Mouse (Mus musculus): ENCODE data around the gene Ipo11.

Gene Ipo11

GRCm38 (mm10) chr13:106904637-106905036, 32.1 kb downstream of the Ipo11 start:
- DNase-seq (ENCODE audit: low read depth), result no peak

- DNase-seq (ENCODE audit: low read depth), result no peak
Measured at GRCm38 (mm10) chr13:106894284-106894683, 42.5 kb downstream of the Ipo11 start.

- no peak for DNase-seq (ENCODE audit: low read depth)
Measured at GRCm38 (mm10) chr13:106893701-106894100, 43.1 kb downstream of the Ipo11 start.

GRCm38 (mm10) chr13:106893196-106893595, 43.6 kb downstream of the Ipo11 start:
- DNase-seq (ENCODE audit: low read depth), result peak; percentile 81

GRCm38 (mm10) chr13:106887364-106887763, 49.4 kb downstream of the Ipo11 start:
- no peak for DNase-seq (ENCODE audit: low read depth)

- DNase-seq (ENCODE audit: low read depth), result no peak
Measured at GRCm38 (mm10) chr13:106884249-106884648, 52.5 kb downstream of the Ipo11 start.

- DNase-seq (ENCODE audit: low read depth), result no peak
Measured at GRCm38 (mm10) chr13:106876278-106876677, 60.5 kb downstream of the Ipo11 start.

- peak; percentile 51 for DNase-seq (ENCODE audit: low read depth)
Measured at GRCm38 (mm10) chr13:106865547-106865946, 71.2 kb downstream of the Ipo11 start.

- no peak for DNase-seq (ENCODE audit: low read depth)
Measured at GRCm38 (mm10) chr13:106858779-106859178, 78.0 kb downstream of the Ipo11 start.

- DNase-seq (ENCODE audit: low read depth), result no peak
Measured at GRCm38 (mm10) chr13:106856556-106856955, 80.2 kb downstream of the Ipo11 start.

GRCm38 (mm10) chr13:106847534-106847933, 89.2 kb downstream of the Ipo11 start:
- no peak for DNase-seq (ENCODE audit: low read depth)

GRCm38 (mm10) chr13:106844928-106845327, 91.8 kb downstream of the Ipo11 start:
- no peak for DNase-seq (ENCODE audit: low read depth)

- DNase-seq (ENCODE audit: low read depth), result no peak
Measured at GRCm38 (mm10) chr13:106842542-106842941, 94.2 kb downstream of the Ipo11 start.

GRCm38 (mm10) chr13:106838778-106839177, 98.0 kb downstream of the Ipo11 start:
- no peak for DNase-seq (ENCODE audit: low read depth)

- no peak for DNase-seq (ENCODE audit: low read depth)
Measured at GRCm38 (mm10) chr13:106836527-106836879, 100.3 kb downstream of the Ipo11 start.

GRCm38 (mm10) chr13:106835844-106836526, 100.8 kb downstream of the Ipo11 start:
- DNase-seq (ENCODE audit: low read depth), result peak; percentile 39

GRCm38 (mm10) chr13:106830029-106830428, 106.7 kb downstream of the Ipo11 start:
- DNase-seq (ENCODE audit: low read depth), result no peak

- no peak for DNase-seq (ENCODE audit: low read depth)
Measured at GRCm38 (mm10) chr13:106829327-106829997, 107.3 kb downstream of the Ipo11 start.

- no peak for DNase-seq (ENCODE audit: low read depth)
Measured at GRCm38 (mm10) chr13:106825618-106826017, 111.1 kb downstream of the Ipo11 start.

GRCm38 (mm10) chr13:106823875-106824191, 112.9 kb downstream of the Ipo11 start:
- DNase-seq (ENCODE audit: low read depth), result no peak

- no peak for DNase-seq (ENCODE audit: low read depth)
Measured at GRCm38 (mm10) chr13:106823121-106823874, 113.5 kb downstream of the Ipo11 start.

GRCm38 (mm10) chr13:106820149-106820548, 116.6 kb downstream of the Ipo11 start:
- DNase-seq (ENCODE audit: low read depth), result no peak

GRCm38 (mm10) chr13:106819749-106820148, 117.0 kb downstream of the Ipo11 start:
- DNase-seq (ENCODE audit: low read depth), result no peak

Measured in c-Kit-positive CD71-positive TER-119-negative erythroid progenitor cells, embryonic 14.5 days (primary cell).